Mouse (Mus musculus) intestine, postnatal 0 days (tissue): ENCODE data around the gene Nr3c2. TPM values are rescaled to one million over a fixed set of nuclear protein-coding genes. Genes with fewer than 3 reads are reported as not detected.

Experiments used
- ATAC-seq: fragments of 200-750 bp; cut with Nextera tagmentation; 2 replicates; pipeline ENCODE4 v1.8.0; 2017; ENCODE audit warnings: mild to moderate bottlenecking, moderate TSS enrichment, moderate library complexity
- H3K27ac ChIP-seq: fragments of 300-500 bp; sonication (generic); 2 replicates; pipeline ENCODE4 v1.5.1; 2014; ENCODE audit warnings: mild to moderate bottlenecking, low read depth, low read length, moderate library complexity
- H3K27me3 ChIP-seq: fragments of 300-500 bp; sonication (generic); replicated peaks from 2 replicates; pipeline ENCODE4 v1.6.1; 2014; ENCODE audit warnings: low read length, mixed read lengths; ENCODE audit not compliant: control insufficient read depth, insufficient read depth
- H3K36me3 ChIP-seq: fragments of 300-500 bp; sonication (generic); 2 replicates; pipeline ENCODE4 v1.6.1; 2014; ENCODE audit warnings: mild to moderate bottlenecking, moderate library complexity; ENCODE audit not compliant: control insufficient read depth, insufficient read depth
- H3K4me1 ChIP-seq: fragments of 300-500 bp; sonication (generic); replicated peaks from 2 replicates; pipeline ENCODE4 v1.6.1; 2014; ENCODE audit warnings: antibody characterized with exemption, low read length, mixed read lengths; ENCODE audit not compliant: control insufficient read depth, insufficient read depth
- H3K4me2 ChIP-seq: fragments of 300-500 bp; sonication (generic); replicated peaks from 2 replicates; pipeline ENCODE4 v1.6.1; 2014; ENCODE audit warnings: low read depth, mild to moderate bottlenecking, moderate library complexity
- H3K4me3 ChIP-seq: fragments of 300-500 bp; sonication (generic); 2 replicates; pipeline ENCODE4 v1.5.1; 2014; ENCODE audit warnings: low read depth, low read length
- H3K9ac ChIP-seq: fragments of 300-500 bp; sonication (generic); 2 replicates; pipeline ENCODE4 v1.6.1; 2014; ENCODE audit warnings: mild to moderate bottlenecking, low read depth, low read length
- H3K9me3 ChIP-seq: fragments of 300-500 bp; sonication (generic); 2 replicates; pipeline ENCODE4 v1.6.1; 2016; ENCODE audit warnings: mixed run types; ENCODE audit not compliant: control insufficient read depth
- CTCF ChIP-seq: sonication (generic); IDR thresholded peaks from 2 replicates; pipeline ENCODE4 v1.5.1; 2016; ENCODE audit warnings: low read depth, mild to moderate bottlenecking, control low read depth, antibody characterized with exemption, moderate library complexity
- WGBS: fragments of 180-500 bp; shearing (Covaris S2); extraction: QIAGEN DNeasy Blood & Tissue Kit; methylation state at CpG from one replicate; pipeline ENCODE4 v1.1.7; 2014; 5-methylcytosine and 5-hydroxymethylcytosine counted together
- polyA plus RNA-seq: library from polyadenylated mRNA; unstranded; fragments of >200 nt; fragmentation: Nextera tagmentation; extraction: Ambion mirVana; gene quantifications from 2 replicates; pipeline ENCODE4 v1.2.1, GENCODE M21; 2015

The Nr3c2 gene
- polyA plus RNA-seq, 1 experiment from 2014 or later: 7.4 TPM

DNA sequence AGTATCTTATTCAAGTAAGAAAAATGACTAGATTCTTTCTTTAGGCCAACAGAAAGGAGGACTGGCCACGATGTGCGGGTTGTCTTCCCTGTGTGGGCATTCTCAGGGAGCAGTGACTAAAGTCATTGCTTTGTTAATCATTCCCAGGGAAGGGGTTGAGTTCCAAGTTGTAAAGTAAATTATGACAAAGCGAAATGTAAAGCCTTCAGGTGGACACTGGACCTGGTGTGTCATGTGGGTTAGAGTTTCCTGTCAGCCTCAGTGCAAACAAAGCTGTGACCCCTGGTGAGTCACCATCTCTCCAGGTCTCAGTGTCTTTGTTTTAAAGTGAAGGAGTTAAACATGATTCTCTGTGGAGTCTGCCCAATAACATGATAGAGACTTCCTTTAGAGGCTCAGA is 13.4 kb downstream of the Nr3c2 start:
- Histone ChIP-seq H3K36me3 (peaks cover 6% of the 10 kb centered on the region; the same call in 1 of the 2 replicates), H3K27me3 (no peaks in the 10 kb centered on the region), H3K27ac (peak overlapping the region; percentile 82), H3K9me3 (no peaks in the 10 kb centered on the region), H3K9ac (no peak overlapping the region), H3K4me1 (peaks cover 7% of the 10 kb centered on the region; the same call in 1 of the 2 replicates), H3K4me3 (no peak overlapping the region), H3K4me2 (peak overlapping the region; percentile 25)
- peak; percentile 98 for ATAC-seq
- no peak for TF ChIP-seq CTCF
- WGBS: 26% methylated on average over 3 of the region's 3 CpGs

- 40% methylated on average over 4 of the region's 4 CpGs for WGBS
- H3K9ac ChIP-seq: no peak overlapping the region
- no peak for TF ChIP-seq CTCF
- peak overlapping the region; percentile 80 for H3K27ac ChIP-seq
- H3K9me3 ChIP-seq: no peaks in the 10 kb centered on the region
- no peaks in the 10 kb centered on the region for H3K27me3 ChIP-seq
- ATAC-seq: peak; percentile 87
- peaks cover 6% of the 10 kb centered on the region; the same call in 1 of the 2 replicates for H3K36me3 ChIP-seq
- H3K4me1 ChIP-seq: peaks cover 7% of the 10 kb centered on the region; the same call in 1 of the 2 replicates
- no peak overlapping the region for H3K4me3 ChIP-seq
- H3K4me2 ChIP-seq: peak overlapping the region; percentile 25
Observed at GRCm38 (mm10) chr8:76913207-76913606, 14.0 kb downstream of the Nr3c2 start.

DNA sequence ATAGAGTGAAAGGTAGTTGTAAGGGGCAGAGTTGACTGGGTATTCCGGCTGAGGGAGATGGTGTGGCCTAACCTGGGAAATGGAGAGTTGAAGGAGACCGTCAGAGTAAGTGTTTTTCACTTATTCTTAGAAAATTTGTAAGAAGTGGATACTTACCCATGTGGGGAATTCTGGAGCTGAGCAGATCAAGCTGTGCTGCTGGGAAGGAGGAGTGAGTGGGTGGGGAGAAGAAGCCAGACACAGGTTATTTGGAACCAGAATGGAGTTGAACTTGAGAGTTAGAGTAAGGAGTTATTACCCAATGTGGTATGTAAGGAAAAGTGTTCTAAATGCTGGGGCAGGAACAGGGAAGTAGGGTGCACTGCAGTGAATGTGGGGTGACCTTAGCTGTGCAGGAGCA is 16.0 kb downstream of the Nr3c2 start:
- WGBS: 87% methylated on average over 2 of the region's 2 CpGs
- Histone ChIP-seq H3K4me1 (peaks cover 6% of the 10 kb centered on the region; the same call in 1 of the 2 replicates), H3K9ac (no peak overlapping the region), H3K9me3 (no peaks in the 10 kb centered on the region), H3K4me3 (no peak overlapping the region), H3K4me2 (no peak overlapping the region), H3K27me3 (no peaks in the 10 kb centered on the region), H3K27ac (no peak overlapping the region), H3K36me3 (no peaks in the 10 kb centered on the region)
- no peak for TF ChIP-seq CTCF
- no peak for ATAC-seq

- no peak overlapping the region for H3K9ac ChIP-seq
- no peak for TF ChIP-seq CTCF
- no peak overlapping the region for H3K4me2 ChIP-seq
- no peak for ATAC-seq
- H3K27ac ChIP-seq: no peak overlapping the region
- no peak overlapping the region for H3K4me3 ChIP-seq
- H3K4me1 ChIP-seq: no peaks in the 10 kb centered on the region
- 92% methylated on average over 2 of the region's 2 CpGs for WGBS
- H3K36me3 ChIP-seq: no peaks in the 10 kb centered on the region
- no peaks in the 10 kb centered on the region for H3K9me3 ChIP-seq
- H3K27me3 ChIP-seq: no peaks in the 10 kb centered on the region
Observed at GRCm38 (mm10) chr8:76919546-76919945, 20.3 kb downstream of the Nr3c2 start.

- no peaks in the 10 kb centered on the region for H3K9me3 ChIP-seq
- no peak for TF ChIP-seq CTCF
- H3K4me1 ChIP-seq: no peaks in the 10 kb centered on the region
- H3K27me3 ChIP-seq: no peaks in the 10 kb centered on the region
- ATAC-seq: no peak
- no peak overlapping the region for H3K4me3 ChIP-seq
- no peak overlapping the region for H3K9ac ChIP-seq
- H3K4me2 ChIP-seq: no peak overlapping the region
- 89% methylated on average over 4 of the region's 4 CpGs for WGBS
- H3K27ac ChIP-seq: no peak overlapping the region
- no peaks in the 10 kb centered on the region for H3K36me3 ChIP-seq
Observed at GRCm38 (mm10) chr8:76924150-76924549, 24.9 kb downstream of the Nr3c2 start.

DNA sequence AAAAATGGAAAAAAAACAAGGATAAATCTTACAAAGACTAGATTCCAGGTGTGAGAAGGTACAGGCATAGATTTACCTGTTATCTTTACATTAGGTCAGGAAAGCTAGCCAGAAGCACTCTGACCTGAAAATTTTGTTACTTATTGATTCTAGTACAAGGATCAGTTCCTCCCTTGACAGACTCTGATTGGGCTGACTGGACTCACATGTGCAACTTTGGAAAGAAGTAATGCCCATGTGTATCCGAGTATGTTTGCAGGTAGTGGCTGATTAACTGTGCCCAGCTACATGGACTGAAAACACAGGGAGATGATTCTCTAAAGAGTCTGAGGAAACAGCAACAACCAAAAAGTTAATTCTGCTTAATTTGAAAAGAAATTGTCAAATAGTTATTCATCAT is 29.1 kb downstream of the Nr3c2 start:
- ATAC-seq: no peak
- H3K27ac ChIP-seq: no peak overlapping the region

DNA sequence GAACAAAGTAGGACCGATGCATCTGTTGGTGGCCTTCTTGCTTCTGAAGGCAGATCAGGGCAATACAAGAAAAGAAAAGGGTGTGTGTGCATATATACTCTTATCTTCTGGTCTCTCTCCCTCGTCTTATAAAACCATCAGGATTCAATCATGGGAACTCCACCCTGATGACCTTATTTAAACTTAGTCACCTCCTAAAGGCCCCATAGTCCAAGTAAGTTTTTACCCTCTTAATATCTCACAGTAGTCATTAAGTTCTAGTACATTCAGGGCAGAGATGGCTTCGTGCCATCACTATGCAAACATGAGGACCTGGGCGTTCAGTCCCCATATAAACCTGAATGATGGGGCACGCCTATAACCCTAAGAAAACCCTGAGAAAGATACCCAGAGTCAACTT is 29.6 kb downstream of the Nr3c2 start:
- H3K9ac ChIP-seq: no peak overlapping the region
- WGBS: 40% methylated on average over 5 of the region's 5 CpGs
- ATAC-seq: peak; percentile 38; the same call in 1 of the 2 replicates
- TF ChIP-seq CTCF: no peak
- no peaks in the 10 kb centered on the region for H3K36me3 ChIP-seq
- no peaks in the 10 kb centered on the region for H3K27me3 ChIP-seq
- H3K4me3 ChIP-seq: no peak overlapping the region
- no peak overlapping the region for H3K27ac ChIP-seq
- no peak overlapping the region for H3K4me2 ChIP-seq
- no peaks in the 10 kb centered on the region for H3K9me3 ChIP-seq
- H3K4me1 ChIP-seq: no peaks in the 10 kb centered on the region

More for the DNA sequence above, 29.1 kb downstream of the Nr3c2 start:
- H3K4me3 ChIP-seq: no peak overlapping the region
- H3K27me3 ChIP-seq: no peaks in the 10 kb centered on the region
- no peaks in the 10 kb centered on the region for H3K36me3 ChIP-seq
- H3K4me2 ChIP-seq: no peak overlapping the region
- H3K4me1 ChIP-seq: no peaks in the 10 kb centered on the region
- no peak overlapping the region for H3K9ac ChIP-seq
- WGBS: 58% methylated on average over 1 of the region's 1 CpGs
- no peak for TF ChIP-seq CTCF
- no peaks in the 10 kb centered on the region for H3K9me3 ChIP-seq
